Mouse (Mus musculus) WW6 (cell line): ENCODE results near the gene Gm21394.
"Not testable (repeated sequence)": the region's sequence is repeated elsewhere in the genome, so short reads cannot be mapped to it uniquely, and the experiment has no call there.

Source experiments
- DNase-seq: peaks from one replicate; pipeline ENCODE4 v3.0.0-alpha.2; 2013; ENCODE audit warnings: low read depth, low spot score

Gm21394 gene

GRCm38 (mm10) chrY:84564807-84565206 lies at the start of gene Gm21394:
TSS of gene Gm21394 (minus strand) at chrY:84564907.
- not testable (repeated sequence) for DNase-seq
